Mouse (Mus musculus) forebrain, embryonic 15.5 days (tissue): ENCODE data around the gene Aspa. TPM values are rescaled to one million over a fixed set of nuclear protein-coding genes. Genes with fewer than 3 reads are reported as not detected.

ENCODE experiments used
- polyA plus RNA-seq: library from polyadenylated mRNA; unstranded; fragments of >200 nt; fragmentation: Nextera tagmentation; extraction: Ambion mirVana; gene quantifications from 2 replicates; pipeline ENCODE4 v1.2.1, GENCODE M21; 2015

Gene Aspa
- polyA plus RNA-seq, 1 experiment from 2014 or later: 0.57 TPM

Other genes starting within 250 kb of the Aspa start
- 0.18 and 0.34 TPM in 2 replicates for gene Itgae, start 239.0 kb downstream of the Aspa start, polyA plus RNA-seq
- gene Haspin, start 191.3 kb downstream of the Aspa start, polyA plus RNA-seq: 7.6 and 7.7 TPM in 2 replicates
- 1.0 and 1.3 TPM in 2 replicates for gene P2rx5, start 169.2 kb downstream of the Aspa start, polyA plus RNA-seq
- gene Emc6, start 152.6 kb downstream of the Aspa start, polyA plus RNA-seq: 131 and 132 TPM in 2 replicates
- gene Tax1bp3, start 152.5 kb downstream of the Aspa start, polyA plus RNA-seq: 172 and 173 TPM in 2 replicates
- gene Ctns, start 130.6 kb downstream of the Aspa start, polyA plus RNA-seq: 17.4 and 21.5 TPM in 2 replicates
- gene Shpk, start 130.1 kb downstream of the Aspa start, polyA plus RNA-seq: 1.2 and 1.6 TPM in 2 replicates
- 0.14 TPM in 1 of 2 replicates, not detected in the other for gene Trpv1, start 95.3 kb downstream of the Aspa start, polyA plus RNA-seq
- gene Trpv3, start 62.2 kb downstream of the Aspa start, polyA plus RNA-seq: 0.06 and 0.09 TPM in 2 replicates
- gene Gm49340, start 145 bp upstream of the Aspa start, polyA plus RNA-seq: not detected in 2 replicates
- gene Spata22, start 145 bp upstream of the Aspa start, polyA plus RNA-seq: not detected in 2 replicates
- gene Olfr20, start 21.2 kb upstream of the Aspa start, polyA plus RNA-seq: not detected in 2 replicates
- gene Olfr376, start 41.6 kb upstream of the Aspa start, polyA plus RNA-seq: not detected in 2 replicates
- gene Olfr1, start 70.0 kb upstream of the Aspa start, polyA plus RNA-seq: not detected in 2 replicates
- not detected in 2 replicates for gene Olfr378, start 98.9 kb upstream of the Aspa start, polyA plus RNA-seq
- not detected in 2 replicates for gene Olfr380, start 127.9 kb upstream of the Aspa start, polyA plus RNA-seq
- gene Olfr381, start 162.0 kb upstream of the Aspa start, polyA plus RNA-seq: not detected in 2 replicates
- not detected in 2 replicates for gene Olfr382, start 187.6 kb upstream of the Aspa start, polyA plus RNA-seq